Mouse (Mus musculus) adrenal gland, postnatal 14 days (tissue): Measurements from ENCODE around the gene Olfr1303. TPM values are rescaled to one million over a fixed set of nuclear protein-coding genes. Genes with fewer than 3 reads are reported as not detected.

Experiments used
- DNase-seq: peaks from one replicate; pipeline ENCODE4 v3.0.0; 2021; ENCODE audit warnings: mixed read lengths
- long read RNA-seq, 2 experiments: library from polyadenylated mRNA; stranded (forward); transcript quantifications; one replicate each; pipeline ENCODE4 v2.0.0; 2021
- total RNA-seq: library from RNA; stranded (reverse); gene quantifications from 2 replicates; pipeline ENCODE4 v1.2.3, GENCODE M21; 2021

Olfr1303 gene
- not detected in 2 replicates for total RNA-seq
- long read RNA-seq, experiment 1 = 0 reads
- long read RNA-seq, experiment 2 = 0 reads

- no peak for DNase-seq
Observed at GRCm38 (mm10) chr2:111820240-111820639, at the start of gene Olfr1303. Gene Olfr1303 (minus strand): TSS chr2:111820340.

GRCm38 (mm10) chr2:111812936-111813335 lies 7.2 kb downstream of the Olfr1303 start:
- peak; percentile 17 for DNase-seq

GRCm38 (mm10) chr2:111777129-111777528 lies 43.0 kb downstream of the Olfr1303 start, which contains the start of gene Olfr1302:
Gene Olfr1302 (plus strand): TSS chr2:111777429.
- no peak for DNase-seq

Other genes starting within 250 kb of the Olfr1303 start
- not detected in 2 replicates for gene Olfr1297, start 193.8 kb downstream of the Olfr1303 start, total RNA-seq
- gene Olfr1298, start 171.1 kb downstream of the Olfr1303 start, total RNA-seq = not detected in 2 replicates
- not detected in 2 replicates for gene Olfr1299, start 158.9 kb downstream of the Olfr1303 start, total RNA-seq
- not detected in 2 replicates for gene Olfr1301, start 69.3 kb downstream of the Olfr1303 start, total RNA-seq
- gene Olfr1302, start 42.9 kb downstream of the Olfr1303 start, total RNA-seq = not detected in 2 replicates
- gene Olfr1305, start 56.8 kb upstream of the Olfr1303 start, total RNA-seq = not detected in 2 replicates
- not detected in 2 replicates for gene Olfr1306, start 95.9 kb upstream of the Olfr1303 start, total RNA-seq
- gene Olfr1307, start 129.1 kb upstream of the Olfr1303 start, total RNA-seq = 0.04 TPM in 1 of 2 replicates, not detected in the other
- not detected in 2 replicates for gene Olfr1308, start 144.6 kb upstream of the Olfr1303 start, total RNA-seq
- not detected in 2 replicates for gene Olfr1309, start 169.9 kb upstream of the Olfr1303 start, total RNA-seq
- gene Olfr1310, start 192.4 kb upstream of the Olfr1303 start, total RNA-seq = not detected in 2 replicates
- gene Olfr1311, start 204.1 kb upstream of the Olfr1303 start, total RNA-seq = not detected in 2 replicates
- not detected in 2 replicates for gene Olfr1312, start 229.9 kb upstream of the Olfr1303 start, total RNA-seq